Mouse (Mus musculus): ENCODE data around the gene Etfdh.

The Etfdh gene

DNA sequence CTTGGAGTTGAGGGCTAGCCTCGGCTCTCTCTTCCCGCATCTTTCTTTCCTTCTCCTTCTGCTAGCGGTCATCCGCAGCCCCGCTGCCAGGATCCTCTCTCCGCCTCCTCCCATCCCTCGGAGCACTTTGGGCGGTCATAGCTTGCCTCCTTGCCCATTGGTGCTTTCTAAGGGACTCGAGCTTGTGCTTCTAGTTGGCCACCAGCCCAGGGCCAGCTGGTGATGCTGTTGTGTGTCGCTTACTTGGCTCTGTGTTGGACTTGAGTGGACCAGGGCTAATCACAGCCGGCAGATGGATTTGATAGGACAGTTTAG is at the start of gene Etfdh:
Gene Etfdh (minus strand): TSS at position 85 of the 315 bp plus-strand sequence.
- ATAC-seq (ENCODE audit: insufficient number of reproducible peaks, low FRiP score, low TSS enrichment): peak; percentile 64

DNA sequence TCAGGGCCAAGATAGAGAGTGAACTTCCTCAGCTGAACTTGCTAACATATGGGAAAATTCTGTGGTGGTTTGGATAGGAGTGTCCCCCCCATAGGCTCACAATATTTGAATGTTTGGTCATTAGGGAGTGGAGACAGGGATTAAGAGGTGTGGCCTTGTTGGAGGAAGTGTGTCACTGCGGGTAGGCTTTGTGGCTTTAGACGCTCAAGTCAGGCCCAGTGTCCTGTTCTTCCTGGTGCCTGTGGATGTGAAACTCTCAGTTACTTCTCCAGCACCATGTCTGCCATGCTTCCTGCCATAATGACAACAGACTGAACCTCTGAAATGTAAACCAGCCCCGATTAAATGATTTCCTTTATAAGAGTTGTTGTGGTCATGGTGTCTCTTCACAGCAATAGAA is 47.1 kb upstream of the Etfdh start:
- ATAC-seq (ENCODE audit: insufficient number of reproducible peaks, low FRiP score, low TSS enrichment): no peak

DNA sequence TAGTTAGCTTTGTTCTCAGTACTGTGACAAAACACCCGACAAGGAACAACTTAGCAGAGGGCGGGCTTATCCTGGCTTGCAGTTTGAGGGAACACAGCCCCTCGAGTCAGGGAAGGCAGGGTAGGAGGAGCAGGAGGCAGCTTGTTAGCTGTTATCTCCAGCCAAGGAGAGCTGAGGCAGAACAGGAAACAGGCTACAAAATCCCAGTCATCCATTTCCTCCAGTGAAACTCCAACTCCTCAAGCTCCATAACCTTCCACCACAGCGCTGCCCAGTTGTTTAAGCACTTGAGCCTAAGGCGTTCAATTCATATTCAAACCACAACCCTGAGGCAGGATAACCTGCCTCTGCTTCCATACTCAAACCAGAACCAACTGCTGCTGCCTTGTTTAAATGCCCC is 45.3 kb upstream of the Etfdh start:
- ATAC-seq (ENCODE audit: insufficient number of reproducible peaks, low FRiP score, low TSS enrichment): no peak

DNA sequence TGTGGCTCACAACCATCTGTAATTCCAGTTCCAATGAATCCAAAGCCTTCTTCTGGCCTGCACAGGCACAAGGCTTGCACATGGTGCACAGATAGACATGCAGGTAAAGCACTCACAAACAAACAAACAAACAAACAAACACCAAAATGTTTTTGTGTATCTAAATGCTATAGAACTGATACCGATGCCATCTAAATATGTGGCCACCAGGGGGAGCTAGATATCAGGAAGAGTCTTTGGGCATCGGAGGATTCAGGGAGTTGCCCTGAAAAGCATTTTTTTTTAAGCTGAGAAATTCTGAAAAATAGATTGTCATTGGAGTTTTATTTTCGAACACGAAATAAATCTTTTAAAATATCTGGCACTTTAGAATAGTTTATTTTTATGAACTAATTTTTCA is 43.8 kb upstream of the Etfdh start:
- no peak for ATAC-seq (ENCODE audit: insufficient number of reproducible peaks, low FRiP score, low TSS enrichment)

DNA sequence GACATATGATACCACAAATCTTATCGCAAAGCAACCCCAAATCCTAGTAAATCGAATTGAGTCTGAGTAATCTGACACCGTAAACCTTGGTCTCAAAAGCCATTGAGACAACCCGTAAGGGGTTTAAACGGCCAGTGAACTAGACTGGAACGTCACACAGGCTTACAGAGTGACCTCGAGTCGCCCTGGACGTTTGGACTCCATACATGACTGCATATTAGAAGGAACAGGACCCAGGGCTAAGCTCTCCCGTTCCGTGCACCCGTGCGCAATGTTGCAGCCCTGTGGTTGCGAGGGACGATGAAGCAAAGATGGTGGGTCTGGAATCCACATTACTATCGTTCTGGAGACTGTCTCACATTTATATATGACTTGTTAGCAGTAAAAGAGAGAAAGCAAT is 42.9 kb upstream of the Etfdh start:
- ATAC-seq (ENCODE audit: insufficient number of reproducible peaks, low FRiP score, low TSS enrichment): no peak

DNA sequence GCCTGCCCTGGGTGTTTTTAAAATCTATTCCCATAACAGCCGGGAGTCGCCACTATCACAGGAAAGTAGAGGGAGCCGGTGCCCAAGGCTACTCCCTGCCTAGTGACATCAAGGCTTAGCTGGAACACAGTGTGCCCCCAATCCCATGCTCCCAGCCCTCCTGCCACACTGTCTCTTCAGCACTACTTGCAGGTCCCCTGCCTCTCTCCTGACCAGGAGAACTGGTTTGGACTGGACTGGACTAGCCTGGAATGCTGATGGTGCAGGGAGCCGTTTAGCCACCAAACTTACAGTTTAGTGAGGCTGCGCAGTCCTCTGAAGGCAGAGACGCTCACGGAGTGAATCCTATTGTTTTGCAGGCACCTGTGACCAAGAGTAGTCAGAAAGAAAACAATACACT is 41.3 kb upstream of the Etfdh start:
- no peak for ATAC-seq (ENCODE audit: insufficient number of reproducible peaks, low FRiP score, low TSS enrichment)

DNA sequence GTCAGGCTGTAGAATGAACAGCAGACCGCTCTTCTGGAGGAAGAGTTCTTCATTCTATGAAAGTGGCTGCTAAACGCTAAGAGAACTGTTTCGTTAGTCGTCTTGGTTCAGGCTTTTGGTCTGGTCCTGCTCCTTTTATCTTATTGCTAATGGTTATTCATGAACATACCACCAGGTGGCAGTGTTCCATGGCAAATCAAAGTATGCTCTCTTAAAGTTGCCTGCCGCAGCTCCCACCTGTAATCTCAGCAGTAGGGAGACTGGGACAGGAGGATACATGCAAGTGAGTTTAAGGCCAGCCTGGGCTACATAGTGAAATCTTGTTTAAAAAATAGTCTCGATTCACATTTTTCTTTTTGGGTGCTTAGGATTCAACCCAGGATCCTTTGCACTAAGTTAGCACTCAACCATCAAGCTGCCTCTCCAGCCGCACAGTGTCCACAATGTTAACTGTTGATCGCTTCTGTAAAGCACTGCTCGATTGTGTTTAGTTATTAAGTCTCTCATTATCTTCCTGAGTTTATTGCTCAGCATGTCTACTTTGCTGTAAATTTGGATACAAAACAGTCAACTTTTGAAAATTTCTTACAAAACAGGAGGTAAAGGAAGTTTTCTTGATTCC is 35.6 kb upstream of the Etfdh start:
- peak; percentile 77 for ATAC-seq (ENCODE audit: insufficient number of reproducible peaks, low FRiP score, low TSS enrichment)

DNA sequence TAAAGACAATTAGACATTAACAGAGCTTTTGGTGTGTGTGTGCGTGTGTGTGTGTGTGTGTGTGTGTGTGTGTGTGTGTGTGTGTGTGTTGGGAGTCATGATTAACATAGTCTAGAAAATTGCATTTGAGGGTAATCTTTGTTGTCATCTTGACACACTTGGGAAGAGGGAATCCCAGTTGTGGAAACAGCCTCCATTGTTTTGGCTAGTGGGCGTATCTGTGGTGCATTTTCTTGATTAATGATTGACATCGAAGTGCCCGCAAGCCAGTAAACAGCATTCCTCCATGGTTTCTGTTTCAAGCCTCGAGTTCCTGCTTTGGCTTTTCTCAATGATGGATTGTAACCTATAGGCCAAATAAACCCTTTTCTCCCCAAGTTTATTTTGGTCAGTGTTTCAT is 27.4 kb upstream of the Etfdh start:
- no peak for ATAC-seq (ENCODE audit: insufficient number of reproducible peaks, low FRiP score, low TSS enrichment)

DNA sequence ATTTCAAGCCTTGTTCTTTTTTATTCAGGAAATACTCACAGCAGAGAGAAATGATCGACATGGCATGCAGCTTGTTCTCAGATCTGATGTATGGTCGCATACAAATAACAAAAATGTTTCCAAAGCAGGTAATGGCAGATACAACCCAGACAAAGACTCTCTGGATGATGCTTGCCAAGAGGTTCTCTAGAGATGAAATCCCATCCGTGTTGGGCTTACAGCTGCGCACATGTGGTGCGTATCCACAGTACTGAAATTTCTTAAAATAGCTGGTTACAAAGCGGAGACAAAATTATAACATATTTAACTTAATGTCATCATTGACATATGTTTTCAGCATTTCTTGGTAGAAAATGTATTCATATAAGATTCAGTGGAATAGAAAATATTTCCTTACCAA is 22.8 kb upstream of the Etfdh start:
- ATAC-seq (ENCODE audit: insufficient number of reproducible peaks, low FRiP score, low TSS enrichment): no peak

DNA sequence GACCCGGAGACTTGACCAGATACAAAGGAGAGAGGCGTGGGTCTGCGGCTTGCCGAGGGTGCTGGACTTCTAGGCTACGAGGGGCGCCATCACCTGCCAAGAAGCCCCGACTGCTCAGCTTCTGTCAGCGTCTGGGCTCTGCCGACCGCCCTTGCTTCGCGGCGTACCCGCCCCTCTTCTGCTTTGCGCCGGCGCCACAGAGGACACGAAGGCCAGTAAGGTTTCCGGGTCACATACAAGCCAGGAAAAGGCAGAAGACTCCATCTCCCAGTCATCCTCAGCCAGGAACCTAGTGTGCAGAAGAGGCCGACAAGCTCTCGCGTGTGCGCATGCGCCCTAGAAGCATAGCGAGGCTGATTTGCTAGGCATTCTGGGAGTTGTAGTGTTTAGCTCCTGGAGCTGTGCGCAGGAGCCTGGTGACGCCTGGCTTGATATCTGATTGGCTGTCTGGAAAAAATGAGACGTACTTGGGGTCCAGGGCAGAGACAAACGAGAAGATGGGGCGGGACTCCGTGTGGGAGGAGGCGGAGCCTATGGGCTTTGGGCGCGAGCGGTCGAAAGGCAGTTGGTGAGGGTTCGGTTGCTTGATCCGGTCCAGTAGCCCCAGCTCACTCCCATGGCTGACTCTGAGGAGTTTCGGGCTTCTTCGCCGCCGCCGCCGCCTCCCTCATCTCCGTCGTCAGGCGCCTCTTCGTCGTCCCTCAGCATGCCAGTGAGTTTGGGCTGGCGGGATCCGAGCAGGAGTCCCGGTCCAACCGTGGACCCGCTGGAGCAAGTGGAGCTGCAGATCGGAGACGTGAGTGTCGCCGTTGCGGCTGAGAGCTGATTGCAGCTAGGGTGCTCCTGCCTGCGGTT is 512 bp downstream of the Etfdh start, which contains the start of gene 4930579G24Rik:
Gene 4930579G24Rik (plus strand): TSS at position 519 of the 855 bp plus-strand sequence.
- ATAC-seq (ENCODE audit: insufficient number of reproducible peaks, low FRiP score, low TSS enrichment): peak; percentile 97

DNA sequence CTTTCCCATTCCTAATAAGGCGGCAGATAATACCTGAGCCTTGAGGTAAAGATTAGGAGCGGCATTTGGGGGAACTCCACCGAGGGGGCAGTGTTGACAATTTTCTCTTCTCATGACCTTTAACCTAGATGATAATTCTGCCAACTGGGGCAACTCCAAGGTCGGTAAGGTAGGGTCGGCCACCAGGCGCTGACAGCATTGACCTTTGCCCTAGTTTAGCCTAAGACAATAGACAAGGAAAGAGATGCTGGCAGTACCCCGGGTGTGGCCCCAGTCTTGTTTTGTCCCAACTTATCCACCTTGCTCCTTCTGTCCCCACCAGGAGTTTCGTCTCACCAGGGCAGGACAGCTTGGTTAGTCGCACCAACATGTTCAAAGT is 1.1 kb downstream of the Etfdh start:
- no peak for ATAC-seq (ENCODE audit: insufficient number of reproducible peaks, low FRiP score, low TSS enrichment)

DNA sequence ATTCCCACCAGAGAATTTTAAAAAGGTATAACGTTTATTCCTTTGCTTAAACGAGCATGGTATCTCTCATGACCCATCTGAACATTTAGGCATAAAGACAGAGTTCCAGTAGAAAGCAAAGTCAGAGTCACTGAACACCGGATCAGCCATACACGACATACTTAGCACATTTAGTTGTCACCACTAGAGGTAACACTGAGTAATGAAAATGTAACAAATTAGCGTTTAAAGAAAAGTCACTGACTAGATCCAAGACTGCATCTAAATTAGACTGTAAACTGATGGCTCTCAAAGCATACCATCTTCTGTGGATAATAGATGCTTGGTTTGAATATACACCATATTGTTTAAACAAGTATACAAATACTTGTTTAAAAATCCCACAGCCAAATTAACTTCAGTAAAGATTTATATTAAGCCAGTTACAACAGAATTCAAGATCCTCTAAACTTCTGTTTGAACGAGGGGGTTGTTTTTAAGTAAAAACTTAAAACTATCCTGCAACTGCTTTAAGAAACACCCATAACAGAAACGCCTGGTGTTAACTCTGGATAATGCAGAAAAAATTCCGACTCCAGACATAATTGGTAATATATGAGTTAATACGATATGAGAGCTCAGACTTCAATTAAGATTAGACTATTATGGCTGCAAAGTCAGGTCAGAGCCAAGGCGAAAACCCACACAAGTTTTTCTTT is 1.7 kb downstream of the Etfdh start:
- ATAC-seq (ENCODE audit: insufficient number of reproducible peaks, low FRiP score, low TSS enrichment): no peak

DNA sequence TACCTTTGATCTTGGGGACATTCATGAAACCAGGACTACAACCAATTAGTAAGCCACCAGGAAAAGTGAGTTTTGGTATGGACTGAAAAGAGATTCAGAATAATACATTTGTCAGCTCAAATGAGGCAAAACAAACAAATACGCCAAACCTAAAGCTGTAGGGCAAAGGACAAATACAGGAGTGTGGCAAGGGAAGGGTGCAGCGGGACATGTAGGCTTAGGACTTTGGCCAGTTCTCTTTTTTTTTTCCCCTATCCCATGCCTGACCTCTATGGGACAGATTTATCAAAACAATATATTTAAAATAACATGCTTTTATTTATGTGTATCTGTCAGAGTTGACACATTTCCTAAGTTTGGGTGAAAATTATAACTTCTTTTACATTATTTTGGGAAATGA is 19.4 kb downstream of the Etfdh start:
- no peak for ATAC-seq (ENCODE audit: insufficient number of reproducible peaks, low FRiP score, low TSS enrichment)

DNA sequence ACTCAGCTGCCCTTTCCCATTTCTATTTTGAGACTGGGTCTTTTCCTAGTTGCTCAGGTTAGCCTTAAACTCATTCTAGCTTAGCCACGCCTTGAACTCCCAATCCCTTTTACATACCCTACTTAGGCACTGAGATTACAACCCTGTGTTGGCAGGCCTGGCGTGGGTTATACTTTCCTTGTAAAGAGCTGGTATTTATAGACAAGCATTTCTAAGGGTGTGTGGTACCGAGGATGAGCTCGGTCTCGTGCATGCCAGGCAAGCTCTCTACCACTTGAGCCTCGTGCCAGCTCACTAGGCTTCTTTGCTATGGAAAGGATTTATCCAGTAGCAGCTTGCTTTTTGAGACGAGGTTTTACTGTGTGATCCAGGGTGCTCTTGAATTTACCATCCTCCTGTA is 33.8 kb downstream of the Etfdh start:
- ATAC-seq (ENCODE audit: insufficient number of reproducible peaks, low FRiP score, low TSS enrichment): no peak

DNA sequence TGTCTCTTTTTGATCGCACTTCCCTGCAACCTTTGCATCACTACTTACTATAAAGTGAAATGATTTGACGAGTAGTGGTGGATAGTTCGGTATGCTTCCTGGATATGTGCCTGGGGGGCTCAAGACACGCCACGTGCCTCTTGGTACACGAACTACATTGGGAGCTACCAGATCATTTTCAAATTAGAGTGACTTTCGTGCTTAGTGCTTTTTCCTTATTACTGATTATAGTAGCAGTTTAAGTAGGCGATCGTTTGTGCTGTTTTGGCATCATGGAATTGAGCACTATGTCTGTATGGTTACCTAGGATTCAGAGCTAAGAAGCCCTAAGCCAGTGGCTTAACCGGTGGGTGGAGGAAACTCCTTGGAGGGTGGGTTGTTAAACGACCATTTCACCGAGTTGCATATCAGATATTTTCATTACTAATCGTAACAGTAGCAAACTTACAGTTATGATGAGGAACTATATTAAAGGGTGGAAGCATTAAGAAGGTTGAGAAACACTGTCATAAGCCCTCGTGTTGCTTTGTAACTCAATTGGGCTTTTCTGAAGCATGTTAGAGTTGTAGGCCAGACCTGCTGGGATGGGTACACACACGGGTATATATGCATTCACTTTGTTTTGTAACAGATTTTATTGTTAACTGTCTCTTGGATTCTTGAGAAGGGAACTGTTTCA is 37.4 kb downstream of the Etfdh start:
- no peak for ATAC-seq (ENCODE audit: insufficient number of reproducible peaks, low FRiP score, low TSS enrichment)

DNA sequence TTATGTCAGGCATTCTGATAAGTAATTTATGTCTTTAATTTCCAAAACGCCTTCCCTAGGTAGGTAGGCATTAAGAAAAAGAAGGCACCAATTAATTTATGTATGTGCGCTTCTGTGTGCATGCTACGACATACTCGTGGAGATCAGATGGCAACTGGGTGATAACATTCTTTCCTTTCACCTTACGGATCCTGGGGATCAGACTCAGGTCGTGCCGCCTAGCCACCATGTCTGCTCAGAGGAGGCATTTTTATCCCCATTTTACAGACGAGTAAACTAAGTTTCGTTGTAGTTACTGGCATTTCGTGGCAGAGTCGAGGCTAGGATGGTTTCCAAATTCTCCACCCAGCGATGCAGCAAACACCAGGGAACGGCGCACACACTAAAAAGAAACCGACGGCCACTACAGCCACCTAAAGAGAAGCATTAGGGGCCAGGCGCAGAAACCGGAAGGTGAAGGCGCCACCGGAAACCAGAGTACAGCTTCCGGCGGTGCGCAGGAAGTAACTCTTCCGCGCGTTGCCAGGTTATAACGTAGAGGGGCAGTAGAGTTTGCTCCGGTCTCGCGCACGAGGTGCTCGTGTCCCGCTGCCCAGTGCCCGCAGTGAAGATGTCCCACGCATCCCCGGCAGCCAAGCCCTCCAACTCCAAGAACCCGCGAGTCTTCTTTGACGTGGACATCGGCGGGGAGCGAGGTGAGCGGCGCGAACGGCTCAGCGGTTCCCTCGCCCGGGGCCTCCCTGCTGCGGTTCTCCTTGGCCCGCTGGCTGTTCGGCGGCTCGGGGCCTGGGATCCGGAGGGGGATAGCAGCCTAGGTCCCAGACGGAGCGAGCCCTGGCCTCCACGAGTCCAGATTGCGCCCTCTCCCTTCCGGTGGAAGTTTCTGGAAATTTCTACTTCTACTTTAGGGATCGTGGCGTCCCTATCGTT is 38.2 kb downstream of the Etfdh start, which contains the start of gene Ppid:
Gene Ppid (plus strand): TSS at position 480 of the 930 bp plus-strand sequence.
- peak; percentile 92 for ATAC-seq (ENCODE audit: insufficient number of reproducible peaks, low FRiP score, low TSS enrichment)

DNA sequence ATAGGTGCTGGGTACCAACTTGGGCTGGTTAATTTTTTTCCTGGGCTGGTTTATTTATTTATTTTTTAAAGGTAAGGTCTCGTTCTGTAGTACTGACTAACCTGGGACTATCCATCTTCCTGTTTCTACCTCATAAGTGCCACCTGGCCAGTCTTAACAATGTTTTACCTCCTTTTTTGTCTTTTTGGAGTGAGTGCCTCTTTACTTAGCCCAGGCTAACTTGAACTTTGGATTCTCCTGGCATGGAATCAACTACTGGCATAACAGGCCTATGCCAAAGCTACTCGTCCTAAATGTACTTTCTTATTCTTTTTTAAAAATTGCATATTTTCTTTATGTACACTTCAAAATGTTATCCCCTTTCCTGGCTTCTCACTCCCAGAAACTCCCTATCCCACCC is 39.6 kb downstream of the Etfdh start:
- ATAC-seq (ENCODE audit: insufficient number of reproducible peaks, low FRiP score, low TSS enrichment): no peak

DNA sequence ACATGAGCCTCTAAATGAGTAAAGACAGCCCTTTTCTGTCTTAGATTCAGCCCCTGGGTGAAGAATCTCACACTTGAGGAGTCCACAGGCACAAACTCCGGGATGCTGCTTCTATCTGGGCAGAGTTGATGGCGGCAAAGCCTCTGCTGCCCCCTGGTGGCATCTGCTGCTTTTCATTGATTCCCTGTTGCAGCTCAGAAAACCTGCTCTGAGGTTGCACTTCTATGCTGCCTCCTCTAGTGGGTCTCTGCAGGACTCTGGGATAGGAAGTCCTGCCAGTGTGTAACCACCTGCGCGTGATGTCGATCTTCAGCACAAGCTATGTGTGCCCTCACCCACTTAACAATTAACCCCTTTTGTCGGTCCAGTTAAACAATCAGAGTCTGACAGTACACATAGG is 42.5 kb downstream of the Etfdh start:
- ATAC-seq (ENCODE audit: insufficient number of reproducible peaks, low FRiP score, low TSS enrichment): peak; percentile 87

DNA sequence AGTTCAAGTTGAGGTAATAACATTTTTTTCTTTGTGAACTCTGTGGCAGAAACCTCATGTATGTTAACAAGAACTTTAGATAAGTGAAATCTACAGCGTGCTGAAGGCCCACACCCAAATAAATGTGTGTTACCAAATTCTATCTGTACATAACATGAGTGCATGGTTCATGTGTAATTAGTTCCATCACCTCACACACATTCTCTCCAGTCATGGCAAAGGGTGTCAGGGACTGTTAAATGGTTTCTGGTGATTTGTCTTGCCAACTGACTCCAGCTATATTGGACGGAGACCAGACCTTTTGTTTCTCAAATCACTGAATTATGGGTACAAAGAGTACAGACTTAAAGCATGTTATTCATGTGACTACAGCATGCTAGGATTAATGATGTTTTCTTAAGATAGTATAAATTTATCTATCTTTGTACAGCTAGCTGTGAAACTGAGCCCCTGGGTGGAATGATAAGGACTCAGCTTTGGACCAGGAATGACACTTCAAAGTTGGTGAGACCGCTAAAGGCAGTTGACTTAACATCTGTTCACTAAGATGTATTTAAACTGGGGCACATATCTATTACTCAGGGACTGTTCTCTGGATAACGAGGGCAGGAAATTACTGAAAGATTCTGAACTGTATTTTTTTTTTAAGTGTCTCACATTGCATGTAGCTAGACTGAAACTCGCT is 49.3 kb downstream of the Etfdh start:
- no peak for ATAC-seq (ENCODE audit: insufficient number of reproducible peaks, low FRiP score, low TSS enrichment)
